Mouse (Mus musculus) G1E (cell line): ENCODE results near the gene Nemf.

ENCODE experiments used
- CTCF ChIP-seq: IDR thresholded peaks from 2 replicates; pipeline ENCODE4 v1.5.1; 2012; ENCODE audit warnings: low read depth, low read length, inconsistent platforms, mixed read lengths
- GATA1 ChIP-seq: IDR thresholded peaks from 2 replicates; pipeline ENCODE4 v1.6.1; 2012; ENCODE audit warnings: borderline replicate concordance, low read length, inconsistent platforms, mixed read lengths
- POLR2AphosphoS5 ChIP-seq: IDR thresholded peaks from 2 replicates; pipeline ENCODE4 v1.6.1; 2012; ENCODE audit warnings: low read depth, low read length, inconsistent platforms; ENCODE audit not compliant: insufficient replicate concordance
- TAL1 ChIP-seq: conservative IDR thresholded peaks from 2 replicates; pipeline ENCODE4 v1.6.1; 2012; ENCODE audit warnings: low read depth, low read length, inconsistent platforms, mixed read lengths

GRCm38 (mm10) chr12:69268956-69269355, 88.0 kb downstream of the Nemf start:
- no peak for TF ChIP-seq TAL1
- no peak for TF ChIP-seq CTCF
- TF ChIP-seq GATA1, result no peak
- no peak for TF ChIP-seq POLR2AphosphoS5
